Mouse (Mus musculus) urinary bladder, adult 2 months (tissue): Measurements from ENCODE around the gene Lrrc74a. TPM values are rescaled to one million over a fixed set of nuclear protein-coding genes. Genes with fewer than 3 reads are reported as not detected.

Experiments
- DNase-seq: peaks from one replicate; pipeline ENCODE4 v3.0.0; 2022; ENCODE audit warnings: low spot score
- polyA plus RNA-seq: library from polyadenylated mRNA; depleted of rRNA; stranded (reverse); fragments of >200 nt; gene quantifications from 2 replicates; pipeline ENCODE4 v1.2.3, GENCODE M21; 2012; rRNA removed

Lrrc74a gene
- polyA plus RNA-seq: not detected in 2 replicates

GRCm38 (mm10) chr12:86734319-86734810, at the start of gene Lrrc74a:
Gene Lrrc74a (plus strand): TSS chr12:86734369.
- no peak for DNase-seq

DNA sequence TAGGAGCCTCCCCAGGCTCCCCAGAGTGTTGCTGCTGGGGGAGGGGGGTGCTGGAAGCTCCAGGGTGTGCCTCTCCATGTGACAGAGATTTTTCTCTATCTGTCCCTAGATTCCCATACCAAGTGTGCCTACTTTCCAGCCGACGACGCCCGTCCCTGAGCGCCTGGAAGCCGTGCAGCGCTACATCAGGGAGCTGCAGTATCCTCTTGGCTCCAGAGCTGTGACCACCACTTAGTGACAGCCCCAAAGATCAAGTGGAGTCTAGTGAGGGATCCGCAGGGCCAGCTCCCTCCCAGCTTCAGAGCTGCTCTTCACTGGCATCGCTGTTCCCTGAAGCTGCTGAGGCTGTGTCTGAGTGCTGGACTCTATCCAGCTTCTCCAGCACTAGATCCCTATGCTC, 48.9 kb upstream of the Lrrc74a start:
- DNase-seq: no peak

GRCm38 (mm10) chr12:86686551-86687330, 47.4 kb upstream of the Lrrc74a start:
- DNase-seq: no peak

GRCm38 (mm10) chr12:86687445-86687955, 46.7 kb upstream of the Lrrc74a start:
- no peak for DNase-seq

DNA sequence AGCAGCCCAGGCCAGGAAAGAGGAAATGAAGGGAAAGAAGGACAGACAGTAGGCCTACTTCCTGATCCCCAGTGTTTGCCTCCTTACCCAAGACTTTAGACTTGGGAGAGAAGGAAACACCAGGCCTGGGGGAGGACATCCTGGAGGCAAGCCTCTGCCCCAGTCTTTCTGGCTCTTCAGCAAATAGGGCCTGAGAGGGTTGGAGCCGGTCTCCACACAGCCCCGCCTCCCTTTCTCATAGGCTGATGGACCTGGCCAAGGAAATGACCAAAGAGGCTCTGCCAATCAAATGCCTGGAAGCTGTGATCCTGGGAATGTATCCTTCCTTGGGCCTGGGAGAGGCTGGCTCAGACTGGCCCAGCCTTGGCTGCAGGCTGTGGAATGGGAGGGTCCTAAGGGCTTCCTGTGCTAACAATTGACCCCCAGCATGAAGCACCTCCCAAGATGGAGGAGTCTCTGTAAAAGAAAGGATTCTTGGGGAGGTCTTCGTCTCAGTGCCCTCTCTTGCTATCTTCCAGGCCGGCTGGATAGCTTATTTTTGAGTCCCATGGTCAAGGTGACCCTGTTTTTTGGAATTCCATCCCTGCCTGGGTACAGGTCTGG, 46.1 kb upstream of the Lrrc74a start:
- DNase-seq: no peak

DNA sequence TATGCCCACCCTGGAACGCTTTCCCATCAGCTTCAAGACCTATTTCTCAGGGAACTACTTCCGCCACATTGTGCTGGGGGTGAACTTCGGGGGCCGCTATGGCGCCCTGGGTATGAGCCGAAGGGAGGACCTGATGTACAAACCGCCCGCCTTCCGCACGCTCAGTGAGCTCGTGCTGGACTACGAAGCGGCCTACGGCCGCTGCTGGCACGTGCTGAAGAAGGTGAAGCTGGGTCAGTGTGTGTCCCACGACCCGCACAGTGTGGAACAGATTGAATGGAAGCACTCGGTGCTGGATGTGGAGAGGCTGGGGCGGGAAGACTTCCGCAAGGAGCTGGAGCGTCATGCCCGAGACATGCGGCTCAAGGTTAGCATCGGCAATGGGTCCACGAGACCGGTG, 45.3 kb upstream of the Lrrc74a start:
- no peak for DNase-seq

GRCm38 (mm10) chr12:86690700-86691485, 43.3 kb upstream of the Lrrc74a start:
- DNase-seq: no peak

DNA sequence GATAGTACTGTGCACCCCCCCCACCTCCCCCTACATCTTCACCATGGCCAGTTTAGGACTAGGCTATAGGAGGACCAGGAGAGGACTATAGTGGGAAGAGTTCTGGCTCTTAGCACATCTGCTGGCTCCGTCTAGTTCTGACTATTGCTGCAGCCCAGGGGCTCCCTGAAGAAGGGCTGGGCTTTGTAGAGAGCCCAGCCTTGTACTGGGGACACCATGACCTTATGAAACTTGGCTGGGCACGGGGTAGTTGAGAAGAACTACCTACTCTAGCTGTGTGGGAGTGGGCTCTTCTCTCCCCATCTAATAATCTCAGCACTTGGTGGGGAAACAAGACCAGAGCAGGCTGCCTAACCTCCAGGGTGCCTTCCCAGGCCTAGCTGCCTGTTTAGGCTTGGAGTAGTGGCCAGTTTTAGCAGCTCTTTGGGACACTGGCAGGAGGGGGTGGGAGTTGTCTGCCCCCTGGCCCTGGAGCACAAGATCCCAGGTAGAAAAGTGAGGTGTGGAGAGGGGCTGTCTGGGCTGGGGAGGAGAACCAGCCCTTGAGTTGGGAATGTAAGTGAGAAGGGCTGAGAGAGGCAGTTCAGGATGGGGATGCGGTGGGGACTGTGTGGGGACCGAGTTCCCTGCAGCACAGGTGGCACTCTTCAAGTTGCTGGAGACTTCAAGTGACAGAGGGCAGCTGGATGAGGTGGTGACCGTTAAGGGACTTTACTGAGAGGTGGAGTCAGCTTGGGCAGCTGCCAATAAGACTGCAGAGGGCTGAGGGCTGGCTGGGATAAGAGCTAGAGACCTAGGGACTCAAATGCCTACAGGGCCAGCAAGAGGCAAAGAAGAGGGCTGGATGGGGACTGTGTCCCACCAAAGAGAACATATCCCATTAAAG, 41.5 kb upstream of the Lrrc74a start:
- DNase-seq: no peak

- DNase-seq: no peak
Measured at GRCm38 (mm10) chr12:86693389-86693788, 40.8 kb upstream of the Lrrc74a start.

DNA sequence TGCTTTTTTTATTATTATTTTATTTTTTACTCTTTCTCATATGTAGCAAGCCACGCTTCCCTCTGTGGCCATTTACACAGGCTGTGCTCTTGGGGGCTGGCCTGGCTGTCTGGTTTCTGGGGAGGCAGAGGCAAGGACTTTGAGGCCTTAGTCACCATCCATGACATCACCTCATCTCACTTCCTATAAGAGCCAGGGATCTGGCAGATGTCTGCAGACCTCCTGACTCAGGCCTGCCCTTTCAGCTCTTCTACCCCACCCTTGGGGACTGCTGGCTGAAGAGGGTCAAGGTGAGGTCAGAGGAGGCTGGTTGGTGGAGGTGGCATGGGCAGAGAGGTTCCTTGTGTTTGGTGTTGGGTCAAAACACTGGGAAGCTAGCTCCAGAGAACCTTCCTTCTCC, 39.7 kb upstream of the Lrrc74a start:
- no peak for DNase-seq

DNA sequence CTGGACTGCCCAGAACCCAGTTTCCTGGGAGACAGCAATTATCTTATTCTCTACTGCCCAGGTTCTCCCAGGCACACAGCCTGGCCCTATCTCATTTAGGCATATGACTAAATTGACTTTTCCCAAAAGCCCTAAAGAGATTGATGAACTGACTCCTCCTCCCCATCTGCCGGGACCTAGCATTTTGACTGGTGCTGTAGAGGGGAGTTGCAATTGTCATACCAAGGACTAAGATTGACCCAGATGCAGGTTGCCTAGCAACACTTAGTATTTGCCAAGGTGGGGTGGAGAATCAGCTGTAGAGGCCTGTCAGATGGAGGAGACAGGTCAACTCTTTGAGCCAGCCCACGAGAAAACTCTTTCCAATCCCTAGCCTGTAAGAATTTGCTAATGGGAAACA, 36.2 kb upstream of the Lrrc74a start:
- DNase-seq: no peak

DNA sequence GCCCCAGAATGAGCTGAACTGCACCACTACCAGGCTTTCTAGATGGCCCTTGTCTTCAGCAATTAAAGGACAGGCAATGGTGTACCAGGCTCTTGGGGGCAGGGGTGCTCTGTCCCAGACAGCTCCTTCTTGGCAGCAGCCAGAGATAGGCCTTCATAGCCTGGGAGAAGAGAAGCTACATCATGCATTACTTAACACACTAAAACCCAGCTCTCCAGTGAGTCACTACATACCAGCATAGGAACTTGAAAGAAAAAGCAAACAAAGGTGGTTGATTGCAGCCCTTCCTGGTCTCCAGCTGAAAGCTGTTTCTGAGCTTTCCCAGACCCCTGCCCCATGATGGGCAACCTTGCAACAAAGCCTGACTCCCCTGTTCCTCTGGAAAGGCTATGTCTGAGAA, 35.6 kb upstream of the Lrrc74a start:
- DNase-seq: no peak

DNA sequence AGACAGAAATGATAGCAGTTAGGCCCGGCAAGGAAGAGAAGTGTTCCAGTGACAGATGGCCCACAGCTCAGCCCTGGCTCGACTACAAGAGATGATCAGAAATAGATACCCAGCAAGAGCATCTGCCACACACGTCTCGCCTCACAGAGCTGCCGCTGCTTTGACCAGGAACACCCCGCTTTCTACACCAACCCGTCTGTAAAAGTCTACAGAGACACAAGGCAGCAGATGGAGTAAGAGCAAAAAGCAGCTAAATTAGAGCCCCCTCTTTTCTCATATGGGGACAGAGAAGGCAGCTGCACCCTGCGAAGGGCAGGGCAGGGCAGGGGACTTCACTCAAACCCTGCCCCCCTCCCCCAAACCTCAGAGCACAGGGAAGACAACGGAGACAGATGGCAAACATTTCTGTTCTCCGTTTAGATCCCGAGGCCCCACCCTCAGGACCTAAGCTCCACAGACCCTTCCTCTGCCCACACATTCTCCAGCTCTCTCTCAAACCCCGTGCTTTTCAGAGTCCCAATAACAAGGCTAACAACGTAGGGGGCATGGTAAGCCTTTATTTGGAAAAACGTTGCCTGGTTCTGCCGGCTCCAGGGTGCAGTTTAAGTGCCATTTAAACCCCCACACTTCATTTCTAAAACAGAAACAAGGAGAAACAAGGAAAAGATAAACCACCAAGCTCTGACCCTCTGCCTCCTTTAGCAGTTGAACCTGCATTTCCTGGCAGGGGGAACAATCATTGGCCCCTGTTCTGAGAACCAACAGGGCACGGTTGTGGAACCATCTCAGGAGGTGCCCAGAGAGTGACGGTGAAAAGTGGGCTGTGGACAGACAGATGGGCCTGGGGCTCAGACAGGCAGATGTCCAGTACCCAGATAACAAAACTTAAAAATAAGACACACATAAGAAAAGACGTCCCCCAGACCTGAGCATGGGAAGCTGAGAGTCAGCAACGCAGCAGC, 33.9 kb upstream of the Lrrc74a start:
- no peak for DNase-seq

DNA sequence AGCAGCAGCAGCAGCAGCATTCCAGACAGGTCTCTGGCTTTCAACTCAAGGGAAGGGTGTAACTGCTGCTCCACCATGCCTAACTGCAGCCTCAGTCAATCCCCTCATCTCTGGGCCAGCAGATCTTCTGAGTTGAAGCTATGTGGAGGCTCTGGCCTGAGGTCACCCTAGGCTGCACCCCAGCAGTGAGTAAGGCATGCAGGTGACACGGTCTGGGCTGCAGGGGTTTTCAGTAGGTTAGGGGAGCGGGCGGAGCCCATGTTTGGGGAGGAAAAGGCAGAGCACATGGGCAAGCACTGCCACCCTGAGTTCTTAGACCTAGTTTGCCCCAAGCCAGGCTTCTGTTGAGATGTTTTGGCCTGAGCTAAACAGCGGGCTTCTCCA, 33.2 kb upstream of the Lrrc74a start:
- no peak for DNase-seq

DNA sequence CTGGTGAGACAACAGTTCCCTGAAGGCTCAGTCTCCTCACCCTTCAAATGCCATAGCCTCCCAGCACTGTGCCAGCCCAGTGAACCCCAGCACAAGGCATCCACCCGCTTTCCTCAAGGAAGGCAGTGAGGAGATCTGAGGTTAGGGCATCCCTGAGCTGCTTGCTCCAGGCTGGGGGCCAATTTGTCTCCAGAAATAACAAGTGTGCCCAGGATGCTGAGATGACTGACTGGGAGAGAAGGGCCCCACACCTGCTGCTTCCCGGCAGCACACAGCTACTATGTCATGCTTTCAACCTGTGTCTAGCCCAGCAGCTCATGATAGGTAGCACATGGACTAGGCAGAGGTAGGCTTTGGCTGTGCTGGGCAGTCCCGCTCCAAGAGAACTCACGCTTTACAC, 32.7 kb upstream of the Lrrc74a start:
- no peak for DNase-seq

DNA sequence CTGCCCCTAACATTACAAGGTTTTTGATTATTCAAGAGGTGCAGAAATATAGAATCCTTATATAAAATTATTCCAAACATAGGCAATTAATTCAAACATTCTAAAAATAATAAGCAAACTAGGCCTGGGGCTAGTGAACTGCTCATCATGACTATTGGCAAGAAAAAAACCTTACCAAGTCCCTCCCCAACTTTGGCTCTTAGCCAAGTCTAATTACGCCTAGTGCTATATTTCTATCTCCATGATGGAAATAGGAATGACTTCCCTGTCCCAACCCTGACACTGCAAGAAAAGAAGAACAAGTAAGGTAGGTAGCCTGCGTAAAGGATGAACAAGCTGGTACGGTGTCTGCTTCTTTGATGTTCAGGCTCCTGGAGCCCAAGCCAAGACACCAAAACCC, 31.5 kb upstream of the Lrrc74a start:
- no peak for DNase-seq

GRCm38 (mm10) chr12:86705843-86706242, 28.3 kb upstream of the Lrrc74a start:
- no peak for DNase-seq

GRCm38 (mm10) chr12:86714026-86714425, 20.1 kb upstream of the Lrrc74a start:
- no peak for DNase-seq

DNA sequence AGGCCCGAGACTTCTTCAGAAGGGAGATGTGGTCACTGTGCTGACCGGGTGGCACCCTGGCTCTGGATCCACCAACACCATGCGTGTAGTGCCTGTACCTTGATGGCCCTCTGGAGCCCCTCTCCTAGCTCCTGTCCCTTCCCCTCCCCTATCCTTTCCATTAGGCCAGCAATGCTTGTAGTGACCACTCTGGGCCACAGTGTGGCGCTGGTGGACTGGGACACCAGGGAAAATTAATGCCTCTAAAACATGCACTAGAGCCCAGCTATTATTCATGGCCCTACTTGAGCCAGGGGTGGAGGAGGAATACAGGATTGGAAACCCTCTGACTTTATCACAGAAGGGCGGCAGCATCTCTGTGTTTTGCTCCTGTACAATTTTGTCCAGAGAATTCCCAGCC, 18.8 kb upstream of the Lrrc74a start:
- no peak for DNase-seq

DNA sequence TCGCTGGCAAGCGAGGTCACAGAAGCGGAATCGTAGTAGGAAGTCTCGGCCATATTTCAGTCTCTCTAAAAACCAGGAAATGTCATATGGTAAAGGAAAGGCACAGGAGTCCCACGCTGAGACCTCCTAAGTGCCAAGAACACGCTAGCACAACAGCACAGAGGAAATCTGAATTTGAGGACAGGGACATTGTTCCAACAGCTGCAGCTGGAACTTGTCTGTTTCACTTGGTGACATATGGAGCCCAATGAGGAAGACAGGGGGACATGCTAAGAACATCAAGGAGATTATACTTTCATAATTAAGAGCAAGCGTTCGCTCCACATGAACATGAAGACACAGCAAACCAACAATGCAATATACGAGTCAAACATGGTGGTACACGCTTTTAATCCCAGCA, 17.2 kb upstream of the Lrrc74a start:
- no peak for DNase-seq
